Mouse (Mus musculus) myocyte (in vitro differentiated cells): ENCODE measurements around the gene E130309D02Rik.

Experiments
- CEBPB ChIP-seq: IDR thresholded peaks from 2 replicates; pipeline ENCODE4 v1.6.1; 2011; ENCODE audit warnings: mild to moderate bottlenecking, moderate library complexity; ENCODE audit not compliant: poor library complexity, insufficient read depth, severe bottlenecking
- E2F4 ChIP-seq: IDR thresholded peaks from one replicate; pipeline ENCODE4 v1.6.1; 2011; ENCODE audit warnings: mild to moderate bottlenecking, control low read depth, moderate library complexity; ENCODE audit not compliant: insufficient read depth
- MAX ChIP-seq: IDR thresholded peaks from one replicate; pipeline ENCODE4 v1.6.1; 2011; ENCODE audit warnings: low read depth, mild to moderate bottlenecking, control low read depth
- MYOD1 ChIP-seq, 3 experiments: IDR thresholded peaks; one replicate each; pipeline ENCODE4 v1.6.1; 2011; ENCODE audit warnings: control low read depth in 2 of 3, low read depth in 2 of 3, mild to moderate bottlenecking in 2 of 3, moderate library complexity in 1 of 3; ENCODE audit not compliant: insufficient read length in 2 of 3, control insufficient read depth in 1 of 3
- POLR2A ChIP-seq: IDR thresholded peaks from one replicate; pipeline ENCODE4 v1.6.1; 2011; ENCODE audit warnings: low read depth, mild to moderate bottlenecking, control low read depth, moderate library complexity; ENCODE audit not compliant: insufficient read length
- SRF ChIP-seq: IDR thresholded peaks from one replicate; pipeline ENCODE4 v1.6.1; 2011; ENCODE audit warnings: low read depth; ENCODE audit not compliant: control insufficient read depth, insufficient read length
- TCF12 ChIP-seq: IDR thresholded peaks from one replicate; pipeline ENCODE4 v1.6.1; 2011; ENCODE audit warnings: mild to moderate bottlenecking, control low read depth; ENCODE audit not compliant: poor library complexity, insufficient read depth, severe bottlenecking

DNA sequence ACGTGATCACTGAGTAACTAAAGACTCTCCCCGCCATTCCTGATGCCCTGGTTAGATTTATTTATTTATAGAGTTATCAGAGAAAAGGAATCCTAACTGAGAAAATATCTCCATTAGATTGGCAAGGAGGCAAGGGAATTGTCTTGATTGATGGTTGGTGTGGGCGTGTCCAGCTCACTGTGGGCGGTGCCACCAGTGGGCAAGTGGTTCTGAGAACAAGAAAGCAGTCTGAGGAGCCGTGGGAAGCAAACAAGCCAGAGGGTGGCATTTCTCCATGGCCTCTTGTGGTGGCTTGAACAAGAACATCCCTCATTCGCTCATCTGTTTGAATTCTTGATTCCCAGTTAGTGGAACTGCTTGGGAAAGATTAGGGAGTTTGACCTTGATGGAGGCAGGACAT is 24.4 kb upstream of the E130309D02Rik start:
- TF ChIP-seq POLR2A: no peak
- TF ChIP-seq SRF: no peak
- TF ChIP-seq TCF12: no peak
- TF ChIP-seq MYOD1 (IDR thresholded peaks at IDR 0.05; ENCODE audit: control insufficient read depth in 1 of 3, insufficient read length in 2 of 3, low read depth in 2 of 3): no peak
- TF ChIP-seq MAX: no peak
- no peak for TF ChIP-seq E2F4
- no peak for TF ChIP-seq CEBPB
